21 mouse cellular contexts compared by ENCODE assay signal in the genomic region with DNA sequence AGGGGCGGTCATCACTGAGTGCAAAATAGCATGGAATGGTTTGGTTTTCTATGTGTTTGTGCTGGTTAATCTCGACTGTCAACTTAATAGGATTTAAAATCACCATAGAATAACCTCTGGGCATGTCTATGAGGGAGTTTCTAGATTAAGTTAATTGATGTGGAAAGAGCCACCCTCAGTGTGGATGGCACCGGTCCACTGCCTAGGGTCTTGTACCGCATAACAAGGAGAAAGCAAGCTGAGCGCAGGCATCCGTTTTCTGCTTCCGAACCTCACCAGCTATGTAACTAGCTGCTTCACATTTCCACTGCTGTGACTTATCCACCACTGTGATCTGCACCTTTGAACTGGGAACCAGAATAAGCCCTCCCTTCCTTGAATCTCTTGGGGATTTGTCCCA.
A peak's percentile ranks its signal among the peaks of the same experiment; 100 is the strongest.
DNase-seq lines count a peak whose midpoint lies in the region; ATAC-seq and TF ChIP-seq lines count a peak whose summit lies in the region.
"Had no signal": no experiment of that assay in that cellular context is flagged by ENCODE, and none has a peak within 500 bp of the region (broad histone marks: within the 10 kb centered on the region; RNA-seq: fewer than 3 reads in every experiment).

No protein-coding gene starts in this region.

- DNase-seq in hindbrain, postnatal 0 days (ENCODE audit: low spot score), result peak; percentile 60
- no peak for DNase-seq in hindbrain, embryonic 10.5 days (ENCODE audit: low spot score)
- DNase-seq in retina, embryonic 14.5 days (ENCODE audit: low spot score), result peak; percentile 35
- no peak for DNase-seq in right cerebral cortex, adult 18-20 months
- DNase-seq: adrenal gland, adult 8-10 months; adrenal gland, postnatal 36 days; cerebellum, adult 11 months; cerebellum, adult 9-11 months; embryo, embryonic 11 days; gastrocnemius, postnatal 36 days; heart, adult 11 months; heart, postnatal 10 days; heart, postnatal 4 days had no signal

- H3K9ac ChIP-seq in hindbrain, postnatal 0 days (replicated peaks; ENCODE audit: low read length), result no peak overlapping the region
- H3K9ac ChIP-seq in midbrain, embryonic 16.5 days (ENCODE audit: low read depth, low read length), result no peak overlapping the region
- H3K9ac ChIP-seq in midbrain, embryonic 13.5 days (replicated peaks), result no peak overlapping the region
- H3K9ac ChIP-seq: embryonic facial prominence, embryonic 15.5 days; forebrain, embryonic 15.5 days; hindbrain, embryonic 13.5 days had no signal

- TF ChIP-seq CTCF in hindbrain, postnatal 0 days (IDR thresholded peaks at IDR 0.05; ENCODE audit: low read depth), result no peak

- H3K27me3 ChIP-seq in hindbrain, postnatal 0 days (ENCODE audit: insufficient read depth, low read length), result no peaks in the 10 kb centered on the region
- H3K27me3 ChIP-seq in hindbrain, embryonic 10.5 days (ENCODE audit: insufficient read depth, poor library complexity, severe bottlenecking), result no peaks in the 10 kb centered on the region
- no peaks in the 10 kb centered on the region for H3K27me3 ChIP-seq in midbrain, embryonic 16.5 days (ENCODE audit: control insufficient read depth, insufficient read depth, low read depth, low read length)
- no peaks in the 10 kb centered on the region for H3K27me3 ChIP-seq in midbrain, embryonic 13.5 days
- H3K27me3 ChIP-seq: embryonic facial prominence, embryonic 15.5 days; forebrain, embryonic 15.5 days; hindbrain, embryonic 13.5 days had no signal

- H3K4me2 ChIP-seq in hindbrain, postnatal 0 days (ENCODE audit: low read depth, low read length), result no peak overlapping the region
- no peak overlapping the region for H3K4me2 ChIP-seq in midbrain, embryonic 16.5 days (ENCODE audit: low read length)
- H3K4me2 ChIP-seq in midbrain, embryonic 13.5 days (replicated peaks), result no peak overlapping the region
- H3K4me2 ChIP-seq: embryonic facial prominence, embryonic 15.5 days; forebrain, embryonic 15.5 days; hindbrain, embryonic 13.5 days had no signal

- H3K9me3 ChIP-seq in hindbrain, postnatal 0 days (ENCODE audit: low read length), result no peaks in the 10 kb centered on the region
- H3K9me3 ChIP-seq in hindbrain, embryonic 10.5 days, result no peaks in the 10 kb centered on the region
- H3K9me3 ChIP-seq in midbrain, embryonic 16.5 days (replicated peaks; ENCODE audit: control insufficient read depth, low read length, poor library complexity, severe bottlenecking), result no peaks in the 10 kb centered on the region
- H3K9me3 ChIP-seq in midbrain, embryonic 13.5 days, result no peaks in the 10 kb centered on the region
- H3K9me3 ChIP-seq: embryonic facial prominence, embryonic 15.5 days; forebrain, embryonic 10.5 days; forebrain, embryonic 15.5 days; hindbrain, embryonic 13.5 days had no signal

- H3K4me3 ChIP-seq in hindbrain, postnatal 0 days (ENCODE audit: low read length), result no peak overlapping the region
- no peak overlapping the region for H3K4me3 ChIP-seq in hindbrain, embryonic 10.5 days
- H3K4me3 ChIP-seq in midbrain, embryonic 16.5 days (ENCODE audit: low read depth, low read length), result no peak overlapping the region
- H3K4me3 ChIP-seq in midbrain, embryonic 13.5 days (replicated peaks), result no peak overlapping the region
- H3K4me3 ChIP-seq: embryonic facial prominence, embryonic 15.5 days; erythroblast, embryonic 14.5 days; forebrain, embryonic 10.5 days; forebrain, embryonic 15.5 days; hindbrain, embryonic 13.5 days had no signal

- H3K36me3 ChIP-seq in hindbrain, postnatal 0 days (ENCODE audit: insufficient read depth, low read length), result no peaks in the 10 kb centered on the region
- H3K36me3 ChIP-seq in hindbrain, embryonic 10.5 days, result no peaks in the 10 kb centered on the region
- H3K36me3 ChIP-seq in midbrain, embryonic 16.5 days (ENCODE audit: control insufficient read depth, insufficient read depth, low read length), result no peaks in the 10 kb centered on the region
- H3K36me3 ChIP-seq in midbrain, embryonic 13.5 days, result no peaks in the 10 kb centered on the region
- H3K36me3 ChIP-seq: embryonic facial prominence, embryonic 15.5 days; forebrain, embryonic 10.5 days; forebrain, embryonic 15.5 days; hindbrain, embryonic 13.5 days had no signal

- H3K4me1 ChIP-seq in hindbrain, postnatal 0 days (ENCODE audit: insufficient read depth, low read length), result peaks cover 12% of the 10 kb centered on the region; the same call in 1 of the 2 replicates
- 0 out of 2 replicates have a peak, but pooled peaks cover 4% of the 10 kb centered on the region for H3K4me1 ChIP-seq in hindbrain, embryonic 10.5 days (replicated peaks)
- no peaks in the 10 kb centered on the region for H3K4me1 ChIP-seq in midbrain, embryonic 16.5 days (ENCODE audit: control insufficient read depth, insufficient read depth, low read length)
- H3K4me1 ChIP-seq in midbrain, embryonic 13.5 days (replicated peaks), result peaks cover 11% of the 10 kb centered on the region
- H3K4me1 ChIP-seq: embryonic facial prominence, embryonic 15.5 days; forebrain, embryonic 15.5 days; hindbrain, embryonic 13.5 days had no signal

- 41% methylated on average over 7 of the region's 7 CpGs for WGBS in hindbrain, postnatal 0 days
- 79% methylated on average over 7 of the region's 7 CpGs for WGBS in hindbrain, embryonic 10.5 days
- 35% methylated on average over 7 of the region's 7 CpGs for WGBS in midbrain, embryonic 16.5 days
- WGBS in midbrain, embryonic 13.5 days, result 38% methylated on average over 7 of the region's 7 CpGs

- ATAC-seq in hindbrain, postnatal 0 days, result 0 out of 2 replicates have a peak, but pooled peaks have one; percentile 48
- ATAC-seq in midbrain, embryonic 16.5 days, result peak; percentile 39; the same call in 1 of the 2 replicates
- ATAC-seq in midbrain, embryonic 13.5 days, result no peak; the same call in 1 of the 2 replicates
- ATAC-seq: forebrain, embryonic 15.5 days; inflammation-experienced regulatory T-cells, adult 6 months had no signal

- H3K27ac ChIP-seq in hindbrain, postnatal 0 days, result peak overlapping the region; percentile 41; the same call in 1 of the 2 replicates
- no peak overlapping the region for H3K27ac ChIP-seq in hindbrain, embryonic 10.5 days
- H3K27ac ChIP-seq in midbrain, embryonic 16.5 days (ENCODE audit: low read length), result no peak overlapping the region
- H3K27ac ChIP-seq in midbrain, embryonic 13.5 days, result no peak overlapping the region
- H3K27ac ChIP-seq: embryonic facial prominence, embryonic 15.5 days; forebrain, embryonic 10.5 days; forebrain, embryonic 15.5 days; hindbrain, embryonic 13.5 days had no signal

Comparison
In these comparisons a context has a peak if more than half of its experiments do, and no peak if none do; other contexts are left out.
1. DNase-seq: peak in hindbrain, postnatal 0 days (single experiment) and retina, embryonic 14.5 days (single experiment); none in hindbrain, embryonic 10.5 days (single experiment) and right cerebral cortex, adult 18-20 months (single experiment).